Mouse (Mus musculus) C2C12 (cell line): Measurements from ENCODE around the gene Lonrf2. TPM values are rescaled to one million over a fixed set of nuclear protein-coding genes. Genes with fewer than 3 reads are reported as not detected.

ENCODE experiments used
- H3K27me3 ChIP-seq: one replicate; pipeline ENCODE4 v1.6.1; 2011; ENCODE audit not compliant: control insufficient read depth, insufficient read depth, insufficient read length
- H3K36me3 ChIP-seq: one replicate; pipeline ENCODE4 v1.6.1; 2011; ENCODE audit not compliant: control insufficient read depth, insufficient read depth
- H3K4me3 ChIP-seq: one replicate; pipeline ENCODE4 v1.5.1; 2011; ENCODE audit warnings: mild to moderate bottlenecking, control low read depth; ENCODE audit not compliant: poor library complexity, insufficient read depth, severe bottlenecking
- H3K79me2 ChIP-seq: one replicate; pipeline ENCODE4 v1.6.1; 2011; ENCODE audit not compliant: control insufficient read depth, insufficient read depth
- H3K79me3 ChIP-seq: one replicate; pipeline ENCODE4 v1.6.1; 2011; ENCODE audit warnings: low read depth, control low read depth
- H3ac ChIP-seq: one replicate; pipeline ENCODE3; 2011; ENCODE audit warnings: low read depth; ENCODE audit not compliant: control insufficient read depth, insufficient read length
- CEBPB ChIP-seq: IDR thresholded peaks from one replicate; pipeline ENCODE4 v1.6.1; 2011; ENCODE audit warnings: low read depth, mild to moderate bottlenecking, control low read depth, moderate library complexity
- CTCF ChIP-seq: IDR thresholded peaks from one replicate; pipeline ENCODE4 v1.5.1; 2011; ENCODE audit not compliant: control insufficient read depth, insufficient read depth, insufficient read length
- FOSL1 ChIP-seq: IDR thresholded peaks from one replicate; pipeline ENCODE4 v1.8.0; 2011; ENCODE audit warnings: mild to moderate bottlenecking, low read length; ENCODE audit not compliant: poor library complexity, insufficient read depth, severe bottlenecking
- MAX ChIP-seq: IDR thresholded peaks from one replicate; pipeline ENCODE4 v1.6.1; 2011; ENCODE audit warnings: mild to moderate bottlenecking, control low read depth
- MYOD1 ChIP-seq: IDR thresholded peaks from one replicate; pipeline ENCODE4 v1.6.1; 2011; ENCODE audit warnings: low read depth; ENCODE audit not compliant: control insufficient read depth, insufficient read length
- MYOG ChIP-seq: IDR thresholded peaks from one replicate; pipeline ENCODE4 v1.6.1; 2011; ENCODE audit not compliant: control insufficient read depth, insufficient read length; ENCODE audit errors: extremely low read depth
- USF1 ChIP-seq: IDR thresholded peaks from one replicate; pipeline ENCODE4 v1.6.1; 2011; ENCODE audit warnings: low read depth, mild to moderate bottlenecking, control low read depth, moderate library complexity
- polyA plus RNA-seq: library from polyadenylated mRNA; unstranded; fragments of >200 nt; fragmentation: generic; extraction: Trizol; gene quantifications from one replicate; pipeline ENCODE4 v1.2.1, GENCODE M21; 2012; ENCODE audit warnings: missing spikeins

Lonrf2 gene
- polyA plus RNA-seq, 1 experiment: not detected

DNA sequence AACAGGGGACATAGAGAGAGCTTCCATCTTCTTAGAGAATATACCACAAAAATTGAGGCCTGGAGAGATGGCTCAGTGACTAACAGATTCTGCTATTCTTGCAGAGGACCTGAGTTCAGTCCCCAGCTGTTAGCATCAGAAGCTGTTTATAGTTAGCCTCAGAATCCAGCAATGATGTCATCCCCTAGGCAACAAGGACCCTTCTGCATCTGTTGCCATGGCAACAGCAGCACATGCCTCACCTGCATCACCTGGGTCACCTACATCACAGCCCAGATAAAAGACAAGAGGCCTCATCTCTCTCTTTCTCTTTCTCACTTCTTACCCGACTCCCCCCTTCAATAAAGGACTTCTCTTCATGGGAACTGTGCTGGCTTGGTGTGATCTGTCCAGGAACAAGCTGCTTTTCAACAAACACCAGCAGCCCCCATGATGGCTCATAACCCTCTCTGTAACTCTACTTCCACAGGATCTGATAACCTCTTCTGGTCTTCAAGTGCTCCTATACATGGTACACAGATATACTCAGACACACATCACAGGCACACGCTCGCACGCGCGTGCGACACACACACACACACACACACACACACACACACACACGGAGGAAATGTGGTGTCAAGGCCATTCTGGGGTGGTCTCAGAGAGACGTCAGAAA is 24.5 kb upstream of the Lonrf2 start:
- H3K36me3 ChIP-seq: no peaks in the 10 kb centered on the region
- H3K79me2 ChIP-seq: no peaks in the 10 kb centered on the region
- H3K4me3 ChIP-seq: no peak overlapping the region
- H3K27me3 ChIP-seq: peaks cover 11% of the 10 kb centered on the region
- no peak for TF ChIP-seq CTCF
- TF ChIP-seq USF1: no peak
- no peak for TF ChIP-seq CEBPB
- no peak for TF ChIP-seq MYOD1
- TF ChIP-seq MYOG: no peak
- no peak for TF ChIP-seq FOSL1
- no peak overlapping the region for H3ac ChIP-seq
- no peaks in the 10 kb centered on the region for H3K79me3 ChIP-seq

- Histone ChIP-seq H3K4me3 (no peak overlapping the region), H3K79me2 (no peaks in the 10 kb centered on the region), H3K79me3 (no peaks in the 10 kb centered on the region), H3K36me3 (no peaks in the 10 kb centered on the region), H3K27me3 (peaks cover 7% of the 10 kb centered on the region), H3ac (no peak overlapping the region)
- TF ChIP-seq MYOG: no peak
- TF ChIP-seq USF1: no peak
- no peak for TF ChIP-seq MYOD1
- no peak for TF ChIP-seq CEBPB
- no peak for TF ChIP-seq CTCF
- TF ChIP-seq FOSL1: no peak
- TF ChIP-seq MAX: no peak
Observed at GRCm38 (mm10) chr1:38860207-38860606, 23.7 kb upstream of the Lonrf2 start.

- H3K79me3 ChIP-seq: no peaks in the 10 kb centered on the region
- no peaks in the 10 kb centered on the region for H3K36me3 ChIP-seq
- H3K4me3 ChIP-seq: no peak overlapping the region
- H3K27me3 ChIP-seq: no peaks in the 10 kb centered on the region
- no peaks in the 10 kb centered on the region for H3K79me2 ChIP-seq
- H3ac ChIP-seq: no peak overlapping the region
- TF ChIP-seq USF1 (no peak), FOSL1 (no peak), MAX (no peak), CTCF (no peak), MYOD1 (no peak), MYOG (no peak), CEBPB (no peak)
Observed at GRCm38 (mm10) chr1:38856196-38856595, 19.7 kb upstream of the Lonrf2 start.

DNA sequence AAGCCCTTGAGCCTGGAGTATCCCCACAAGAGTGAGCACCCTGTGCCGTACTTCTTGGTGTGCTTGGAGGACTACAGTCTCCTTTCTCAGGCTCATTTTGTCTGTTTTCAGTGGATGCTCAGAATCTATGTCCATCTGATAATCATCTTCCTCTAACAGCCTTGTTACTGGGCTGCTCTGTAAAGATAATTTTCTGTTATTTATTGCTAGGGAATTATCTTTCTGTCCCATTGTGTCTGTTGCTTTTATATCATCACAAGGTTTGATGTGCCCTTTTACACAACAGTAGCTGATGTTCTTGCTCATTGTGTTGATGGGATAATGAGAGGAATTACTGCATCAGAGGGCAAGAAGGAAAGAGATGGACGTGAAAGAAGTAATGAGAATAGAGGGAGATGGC is 15.7 kb upstream of the Lonrf2 start:
- no peaks in the 10 kb centered on the region for H3K36me3 ChIP-seq
- H3K79me2 ChIP-seq: no peaks in the 10 kb centered on the region
- TF ChIP-seq MAX: no peak
- no peak for TF ChIP-seq MYOD1
- TF ChIP-seq CEBPB: no peak
- no peak for TF ChIP-seq USF1
- no peak for TF ChIP-seq FOSL1
- no peak for TF ChIP-seq CTCF

DNA sequence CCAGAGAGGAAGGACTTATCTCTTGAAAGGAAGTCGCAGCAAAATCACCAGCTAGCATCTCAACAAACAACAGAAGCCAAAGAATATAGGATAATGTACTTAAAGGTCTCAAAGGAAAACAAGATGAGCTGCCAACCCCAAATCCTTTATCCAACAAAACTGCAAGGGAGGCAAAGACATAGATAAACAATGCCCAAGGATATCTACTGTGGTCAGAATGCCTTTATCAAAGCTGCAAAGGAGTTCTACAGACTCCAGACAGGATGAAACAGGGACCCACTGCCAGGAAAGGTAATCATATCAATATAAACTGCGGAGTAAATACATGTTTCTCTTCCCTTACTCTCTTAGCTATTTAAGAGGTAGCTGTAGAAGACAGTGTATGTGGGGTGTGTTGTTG is 14.1 kb upstream of the Lonrf2 start:
- Histone ChIP-seq H3K36me3 (no peaks in the 10 kb centered on the region), H3ac (no peak overlapping the region), H3K4me3 (no peak overlapping the region), H3K79me3 (no peaks in the 10 kb centered on the region), H3K27me3 (no peaks in the 10 kb centered on the region), H3K79me2 (no peaks in the 10 kb centered on the region)
- TF ChIP-seq FOSL1 (no peak), MYOD1 (no peak), USF1 (no peak), CTCF (no peak), MAX (no peak), MYOG (no peak), CEBPB (no peak)

More for the DNA sequence above, 15.7 kb upstream of the Lonrf2 start:
- Histone ChIP-seq H3K79me3 (no peaks in the 10 kb centered on the region), H3ac (no peak overlapping the region), H3K27me3 (no peaks in the 10 kb centered on the region), H3K4me3 (no peak overlapping the region)

- no peak overlapping the region for H3ac ChIP-seq
- no peaks in the 10 kb centered on the region for H3K27me3 ChIP-seq
- TF ChIP-seq FOSL1: no peak
- H3K79me3 ChIP-seq: no peaks in the 10 kb centered on the region
- H3K36me3 ChIP-seq: no peaks in the 10 kb centered on the region
- no peaks in the 10 kb centered on the region for H3K79me2 ChIP-seq
- H3K4me3 ChIP-seq: no peak overlapping the region
Observed at GRCm38 (mm10) chr1:38848451-38849289, 12.2 kb upstream of the Lonrf2 start.
